Mouse (Mus musculus): ENCODE data around the gene Gm13289.
"Not testable (repeated sequence)": the region's sequence is repeated elsewhere in the genome, so short reads cannot be mapped to it uniquely, and the experiment has no call there.

GRCm38 (mm10) chr4:88779550-88779949 is 2.8 kb downstream of the Gm13289 start, which contains the start of gene Gm13272:
- not testable (repeated sequence) for TF ChIP-seq CTCF (IDR thresholded peaks at IDR 0.05; ENCODE audit: control insufficient read depth, insufficient read depth, insufficient read length); MAX (IDR thresholded peaks at IDR 0.05); FOSL1 (IDR thresholded peaks at IDR 0.05; ENCODE audit: insufficient read depth, low read length, poor library complexity, severe bottlenecking)
